Mouse (Mus musculus): ENCODE results near the gene Hoxc11.

Gene Hoxc11

GRCm38 (mm10) chr15:102937036-102937666 is 17.1 kb upstream of the Hoxc11 start:
- DNase-seq: no peak

GRCm38 (mm10) chr15:102939256-102940155 is 14.7 kb upstream of the Hoxc11 start:
- DNase-seq: no peak

- DNase-seq: no peak
Measured at GRCm38 (mm10) chr15:102942739-102943467, 11.3 kb upstream of the Hoxc11 start.

- no peak for DNase-seq
Measured at GRCm38 (mm10) chr15:102943468-102943813, 10.8 kb upstream of the Hoxc11 start.

GRCm38 (mm10) chr15:102945185-102946077 is 8.8 kb upstream of the Hoxc11 start:
- DNase-seq: no peak

GRCm38 (mm10) chr15:102947276-102947675 is 7.0 kb upstream of the Hoxc11 start:
- DNase-seq: no peak

GRCm38 (mm10) chr15:102948842-102949241 is 5.4 kb upstream of the Hoxc11 start:
- DNase-seq: no peak

GRCm38 (mm10) chr15:102949696-102950095 is 4.5 kb upstream of the Hoxc11 start:
- DNase-seq: no peak

- DNase-seq: no peak
Measured at GRCm38 (mm10) chr15:102950877-102951276, 3.4 kb upstream of the Hoxc11 start.

- DNase-seq: no peak
Measured at GRCm38 (mm10) chr15:102953561-102953960, 666 bp upstream of the Hoxc11 start.

GRCm38 (mm10) chr15:102955007-102955382 is 768 bp downstream of the Hoxc11 start:
- no peak for DNase-seq

GRCm38 (mm10) chr15:102955833-102956640 is 1.8 kb downstream of the Hoxc11 start:
- DNase-seq: no peak

- no peak for DNase-seq
Measured at GRCm38 (mm10) chr15:102956906-102957305, 2.7 kb downstream of the Hoxc11 start.

- DNase-seq: no peak
Measured at GRCm38 (mm10) chr15:102959663-102960191, 5.5 kb downstream of the Hoxc11 start.

- DNase-seq: no peak
Measured at GRCm38 (mm10) chr15:102961728-102962127, 7.5 kb downstream of the Hoxc11 start.

GRCm38 (mm10) chr15:102962492-102962891 is 8.3 kb downstream of the Hoxc11 start:
- no peak for DNase-seq

GRCm38 (mm10) chr15:102963259-102963658 is 9.0 kb downstream of the Hoxc11 start:
- DNase-seq: no peak

- no peak for DNase-seq
Measured at GRCm38 (mm10) chr15:102963671-102964640, 9.7 kb downstream of the Hoxc11 start.

- DNase-seq: no peak
Measured at GRCm38 (mm10) chr15:102965003-102965891, 11.0 kb downstream of the Hoxc11 start.
